Mouse (Mus musculus) left cerebral cortex, postnatal 25 days (tissue): Measurements from ENCODE around the gene Nicn1. TPM values are rescaled to one million over a fixed set of nuclear protein-coding genes. Genes with fewer than 3 reads are reported as not detected.
A peak's percentile ranks its signal among the peaks of the same experiment; 100 is the strongest.
"Not testable (repeated sequence)": the region's sequence is repeated elsewhere in the genome, so short reads cannot be mapped to it uniquely, and the experiment has no call there.

Source experiments
- DNase-seq, 2 experiments: peaks; one replicate each; pipeline ENCODE4 v3.0.0; 2022; ENCODE audit warnings: low spot score in 2 of 2, mixed read lengths in 1 of 2
- intact Hi-C: fragments of 180-260 bp; cut with DNase I; formaldehyde crosslinking; loops from one replicate; pipeline ENCODE4 v1.15.1; 2025
- total RNA-seq, 2 experiments: library from RNA; stranded (reverse); gene quantifications; 2 replicates each; pipeline ENCODE4 v1.2.3; 2021

Gene Nicn1
- total RNA-seq, 2 experiments from 2014 or later = 113 to 121 TPM

DNA sequence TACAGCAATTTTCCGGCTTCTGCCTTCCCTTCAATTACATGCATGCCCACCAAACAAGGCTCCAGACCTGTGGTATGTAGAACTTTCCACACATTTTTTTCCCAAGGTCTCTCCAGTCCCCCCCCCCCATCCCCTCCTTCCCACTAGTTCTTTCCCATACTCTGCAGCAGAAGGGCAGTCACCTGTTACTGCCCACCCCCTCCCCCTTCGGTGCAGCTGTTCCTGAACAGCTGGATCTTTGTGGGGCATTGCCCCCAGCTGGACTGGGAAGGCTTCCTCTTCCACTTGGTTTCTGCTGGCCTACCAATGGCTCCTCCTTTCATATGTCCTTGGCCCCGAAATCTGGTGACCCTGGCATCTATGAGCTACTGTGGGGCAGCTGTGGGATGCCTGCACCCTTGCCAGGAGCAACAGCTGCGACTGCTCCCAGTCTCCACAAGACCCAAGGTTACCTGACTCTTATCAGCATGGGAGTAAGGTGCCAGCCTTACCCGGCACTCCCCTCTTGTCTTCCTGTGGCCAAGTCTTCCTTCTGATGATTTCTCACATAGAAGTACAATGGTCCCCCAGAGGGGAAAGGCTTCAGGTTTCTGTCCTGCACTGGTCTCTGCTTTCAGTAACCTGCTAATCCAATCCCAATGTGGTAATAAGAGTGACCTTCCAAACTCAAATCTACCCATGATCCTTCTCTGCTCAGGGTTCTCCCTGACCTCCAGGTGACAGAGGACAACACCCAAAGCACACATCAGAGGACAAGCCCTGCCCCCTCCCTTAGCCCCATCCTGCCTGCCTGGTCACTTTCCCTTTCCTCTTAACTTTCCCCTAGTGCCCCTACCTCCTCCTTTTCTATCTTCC, 15.5 kb upstream of the Nicn1 start:
- DNase-seq = no peak
- intact Hi-C loops = no loop called here

DNA sequence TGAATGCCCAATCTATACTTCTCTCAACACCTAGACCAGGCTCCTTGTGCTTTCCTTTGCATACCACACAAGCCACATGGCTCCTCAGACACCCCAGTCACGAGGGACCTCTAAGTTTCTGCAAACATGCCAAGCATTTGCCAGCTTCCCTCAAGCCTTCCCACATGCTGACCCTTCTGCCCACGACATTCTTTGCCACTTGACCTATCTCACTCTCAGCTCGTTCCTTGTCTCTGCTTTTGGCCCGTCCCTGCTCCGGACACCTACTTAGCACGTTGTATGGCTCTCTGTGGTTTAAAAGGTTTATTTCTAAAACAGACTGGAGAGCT, 14.9 kb upstream of the Nicn1 start:
- no peak for DNase-seq
- intact Hi-C loops = no loop called here

DNA sequence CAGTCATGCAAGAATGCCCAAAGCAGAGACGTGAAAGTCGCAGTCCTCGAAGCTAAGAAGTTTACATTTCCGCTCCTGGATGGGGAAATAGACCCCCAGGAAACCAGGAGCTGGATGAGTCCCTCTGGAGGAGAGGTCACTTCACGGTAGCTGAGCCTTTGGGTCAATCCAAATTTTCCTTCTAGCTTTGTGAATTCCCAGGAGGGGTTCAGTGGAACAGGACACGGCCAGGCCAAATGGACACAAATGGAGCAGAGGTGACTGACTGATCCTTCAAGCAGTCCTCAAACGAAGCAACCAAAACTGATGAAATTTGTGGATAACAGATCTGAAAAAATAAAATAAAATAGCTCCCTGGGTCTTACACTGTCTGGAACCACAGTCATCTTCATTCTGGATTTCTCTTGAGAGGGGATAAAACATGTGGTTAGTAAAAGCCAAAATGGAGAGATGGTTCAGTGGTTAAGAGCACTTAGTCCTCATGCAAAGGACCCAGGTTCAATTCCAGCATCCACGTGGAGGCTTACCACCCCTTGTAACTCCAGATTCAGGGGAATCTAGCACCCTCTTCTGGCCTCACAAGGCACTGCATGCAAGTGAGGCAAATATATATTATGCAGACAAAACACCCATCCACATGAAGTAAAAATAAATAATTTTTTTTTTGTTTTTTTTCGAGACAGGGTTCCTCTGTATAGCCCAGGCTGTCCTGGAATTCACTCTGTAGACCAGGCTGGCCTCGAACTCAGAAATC, 11.4 kb upstream of the Nicn1 start:
- DNase-seq = no peak
- intact Hi-C loops = no loop called here

DNA sequence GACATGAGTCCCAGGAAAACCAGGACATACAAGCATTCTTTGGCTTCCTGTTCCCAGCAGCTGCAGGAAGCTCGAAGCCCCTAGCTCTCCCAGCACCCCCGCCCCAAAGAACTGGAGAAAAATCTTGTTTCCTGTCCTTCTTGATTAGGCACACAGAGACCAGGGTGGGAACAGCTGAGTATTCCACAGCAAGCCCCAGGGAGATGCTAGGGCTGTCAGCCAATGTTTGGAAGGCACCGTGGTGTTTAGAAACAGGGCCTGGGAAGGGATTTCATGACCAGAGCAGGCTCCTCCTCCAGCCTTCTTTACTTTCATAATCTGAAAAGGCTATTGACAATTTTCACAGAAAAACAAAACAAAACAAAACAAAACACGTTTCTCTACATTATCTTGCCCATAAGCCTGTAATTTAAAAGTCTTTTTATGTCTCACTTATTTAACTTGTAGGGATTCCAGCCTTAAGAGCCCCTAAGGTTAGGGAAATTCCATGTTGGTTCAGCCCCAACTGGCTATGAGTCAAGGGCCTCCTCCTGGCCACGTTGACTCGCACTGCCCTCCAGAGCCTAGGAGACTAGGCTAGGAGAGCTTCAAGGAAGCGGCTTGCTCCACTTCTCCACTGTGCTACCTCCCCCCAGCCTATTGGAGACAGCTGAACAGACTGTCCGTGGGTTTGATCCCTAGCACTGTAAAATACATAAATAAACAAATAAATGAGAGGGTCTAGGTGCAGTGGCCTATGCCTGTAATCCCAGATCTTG, 10.0 kb upstream of the Nicn1 start:
- intact Hi-C loops = loop anchor here (5.0 kb wide), 1 partner anchor 78 kb away; no protein-coding TSS in a partner anchor
- no peak for DNase-seq

DNA sequence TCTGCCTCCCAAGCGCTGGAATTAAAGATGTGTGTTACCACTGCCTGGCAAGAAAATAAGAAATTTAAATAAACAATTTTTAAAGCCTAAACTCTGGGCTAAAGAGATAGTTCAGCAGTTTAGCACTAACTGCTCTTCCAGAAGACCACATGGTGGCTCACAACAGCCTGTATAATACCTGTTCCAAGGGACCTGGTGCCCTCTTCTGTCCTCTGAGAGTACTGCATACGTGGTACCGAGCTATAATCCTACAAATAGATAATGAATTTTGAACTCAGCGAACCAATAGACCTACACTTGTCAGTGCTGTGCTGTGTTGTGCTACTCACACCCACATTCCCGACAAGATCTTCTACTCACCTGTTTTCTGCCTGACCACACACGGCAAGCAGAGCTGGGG, 5.8 kb upstream of the Nicn1 start:
- intact Hi-C loops = loop anchor here (2.0 to 5.0 kb wide), 2 partner anchors 82 to 190 kb away; partner anchors contain the start of gene Apeh
- peak; percentile 62 to 76 for DNase-seq

DNA sequence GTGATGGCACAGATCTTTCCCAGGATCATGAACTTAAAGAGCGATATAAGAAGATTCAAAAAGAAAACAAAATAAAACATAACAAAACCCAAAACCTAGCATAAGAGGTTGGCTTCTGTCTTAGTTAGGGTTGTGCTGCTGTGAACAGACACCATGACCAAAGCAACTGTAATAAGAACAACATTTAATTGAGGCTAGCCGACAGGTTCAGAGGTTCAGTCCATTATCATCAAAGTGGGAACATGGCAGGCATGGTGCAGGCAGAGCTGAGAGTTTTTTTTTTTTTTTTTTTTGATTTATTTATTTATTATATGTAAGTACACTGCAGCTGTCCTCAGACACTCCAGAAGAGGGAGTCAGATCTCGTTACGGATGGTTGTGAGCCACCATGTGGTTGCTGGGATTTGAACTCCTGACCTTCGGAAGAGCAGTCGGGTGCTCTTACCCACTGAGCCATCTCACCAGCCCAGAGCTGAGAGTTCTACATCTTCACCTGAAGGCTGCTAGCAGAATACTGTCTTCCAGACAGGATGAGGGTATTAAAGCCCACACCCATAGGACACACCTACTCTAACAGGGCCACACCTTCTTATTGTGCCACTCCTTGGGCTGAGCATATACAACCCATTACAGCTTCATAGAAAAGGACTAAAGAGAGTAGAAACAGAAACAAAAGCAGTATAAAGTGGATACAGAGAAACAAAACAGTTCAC, 2.5 kb upstream of the Nicn1 start:
- intact Hi-C loops, DNase-seq: not testable (repeated sequence)

DNA sequence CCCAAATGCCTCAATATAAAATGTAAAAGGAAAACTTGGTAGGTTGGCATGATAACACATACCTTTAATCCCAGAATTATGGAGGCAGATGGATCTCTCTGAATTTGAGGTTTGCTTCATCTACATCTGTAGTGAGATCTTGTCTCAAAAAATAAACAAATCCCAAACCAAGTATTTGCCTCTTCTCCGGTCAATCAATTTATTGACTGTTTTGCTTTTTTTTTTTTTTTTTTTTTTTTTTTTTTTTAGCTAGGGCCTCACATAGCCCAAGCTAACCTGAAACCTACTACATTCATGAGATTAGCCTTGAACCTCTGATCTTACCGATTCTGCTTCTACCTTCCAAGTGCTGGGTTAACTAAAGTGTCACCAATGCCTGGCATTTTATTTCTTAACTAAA, 882 bp upstream of the Nicn1 start:
- intact Hi-C loops = no loop called here
- no peak for DNase-seq

DNA sequence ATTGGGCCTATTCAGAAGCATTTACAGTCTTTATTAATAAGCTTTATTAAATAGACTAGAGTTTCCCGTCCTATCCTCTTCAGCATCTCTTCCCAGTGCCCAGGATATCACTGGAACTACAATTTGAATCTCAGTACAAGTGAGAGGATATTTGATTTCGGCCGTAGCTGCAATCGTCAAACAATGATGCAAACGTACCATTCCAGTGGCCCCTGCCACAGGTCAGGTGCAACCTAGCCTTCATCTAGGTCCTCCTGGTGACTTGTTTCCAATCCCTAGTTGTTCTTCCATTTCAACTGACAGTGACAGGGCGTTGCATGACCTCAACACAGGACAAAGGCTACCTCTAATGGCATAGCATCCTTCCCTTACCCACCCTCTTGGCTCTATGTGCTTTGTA, 544 bp downstream of the Nicn1 start:
- intact Hi-C loops = no loop called here
- no peak for DNase-seq

DNA sequence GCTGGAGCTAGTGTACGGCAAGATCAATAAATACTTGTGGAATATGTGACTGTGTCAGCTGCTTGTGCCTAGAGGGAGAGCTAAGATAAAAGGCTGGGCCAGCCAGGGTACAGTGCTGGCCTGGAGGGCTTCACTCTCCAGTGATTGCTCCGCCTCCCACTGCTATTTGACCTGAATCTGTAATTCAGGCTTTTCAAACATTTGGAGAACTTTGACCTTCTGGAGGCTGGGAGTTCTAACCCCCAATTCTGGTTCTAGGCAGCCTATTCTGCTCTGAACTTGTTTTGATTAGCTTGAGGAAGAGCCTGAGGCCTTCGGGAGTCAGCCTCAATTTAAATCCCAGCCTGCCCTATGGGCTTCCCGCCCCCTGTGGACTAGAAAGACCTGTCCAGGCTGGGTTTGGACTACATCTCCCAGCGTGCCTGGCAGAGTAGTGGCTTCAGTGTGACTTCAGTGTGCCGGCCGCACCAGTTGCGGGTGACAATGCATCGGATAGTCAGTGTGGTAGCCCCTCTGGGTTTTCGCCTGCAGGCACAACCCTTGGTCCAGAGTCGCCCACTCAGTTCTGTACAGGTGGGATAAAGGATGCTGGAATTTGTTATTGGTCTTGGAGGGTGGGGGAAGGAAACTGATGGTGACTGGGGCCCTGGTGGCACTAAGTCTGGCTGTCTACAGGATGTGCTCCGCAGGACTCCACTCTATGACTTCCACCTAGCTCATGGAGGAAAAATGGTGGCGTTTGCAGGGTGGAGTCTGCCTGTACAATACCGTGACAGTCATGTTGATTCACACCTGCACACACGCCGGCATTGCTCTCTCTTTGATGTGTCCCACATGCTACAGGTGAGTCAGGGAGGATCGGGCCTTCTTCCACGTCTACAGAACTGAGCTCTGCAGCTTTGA, 6.5 kb downstream of the Nicn1 start, which contains the start of gene Amt:
Gene Amt (plus strand): TSS at position 401 of the 903 bp plus-strand sequence.
- intact Hi-C loops = no loop called here
- peak in 1 of 2 experiments; percentile 39 for DNase-seq

DNA sequence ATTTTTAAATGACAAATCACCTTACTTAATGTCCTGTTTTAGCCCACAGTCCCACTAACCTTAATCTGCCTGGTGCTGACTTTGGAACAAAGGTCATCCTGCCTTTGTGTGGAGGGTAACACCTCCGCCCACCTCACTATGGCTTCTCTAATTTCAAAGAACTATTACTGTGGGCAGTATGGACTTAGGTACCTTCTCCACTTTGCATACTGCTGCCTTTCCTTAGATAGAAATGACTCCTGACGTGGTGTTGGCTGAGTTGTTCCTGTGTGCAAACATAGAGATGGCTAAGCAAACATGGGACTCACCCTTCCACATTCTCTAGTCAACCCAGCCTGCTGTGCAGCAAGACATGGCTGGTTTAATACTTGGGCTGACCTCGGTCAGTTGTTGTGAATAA, 11.6 kb downstream of the Nicn1 start:
- intact Hi-C loops = no loop called here
- DNase-seq = no peak

DNA sequence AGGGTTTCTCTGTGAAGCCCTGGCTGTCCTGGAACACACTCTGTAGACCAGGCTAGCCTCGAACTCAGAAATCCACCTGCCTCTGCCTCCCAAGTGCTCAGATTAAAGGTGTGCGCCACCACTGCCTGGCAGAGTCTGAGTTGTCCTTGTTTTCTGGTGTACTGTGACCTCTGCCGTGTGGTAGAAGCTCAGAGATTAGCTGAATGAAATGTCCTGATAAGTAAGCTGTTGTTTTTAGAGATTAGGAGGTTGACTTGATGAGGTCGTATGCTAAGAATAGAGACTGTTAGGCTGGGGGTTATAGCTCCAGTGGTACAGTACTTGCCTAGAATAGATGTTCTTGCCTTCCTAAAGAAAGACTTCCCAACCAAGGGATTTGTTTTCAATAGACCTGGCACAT, 14.5 kb downstream of the Nicn1 start:
- DNase-seq = no peak
- intact Hi-C loops = no loop called here

DNA sequence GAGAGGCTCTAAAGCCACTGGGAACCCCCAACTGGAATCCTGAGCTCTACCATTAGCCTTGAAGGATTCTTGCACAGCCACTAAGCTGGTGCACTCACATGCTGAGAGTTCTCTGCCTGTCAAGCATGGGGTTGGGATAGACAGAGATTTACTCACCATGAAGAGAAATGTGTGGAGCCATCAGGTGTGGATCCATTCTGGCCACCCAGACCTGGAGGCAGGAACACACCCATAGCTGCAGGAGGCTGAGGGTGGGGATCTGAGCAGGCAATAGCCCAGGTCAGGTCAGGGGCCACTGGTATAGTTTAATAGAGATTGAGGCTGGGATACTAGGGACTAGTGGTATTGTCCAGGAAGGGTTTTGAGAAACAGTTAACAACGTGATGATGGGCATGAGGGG, 14.9 kb downstream of the Nicn1 start:
- no peak for DNase-seq
- intact Hi-C loops = no loop called here

DNA sequence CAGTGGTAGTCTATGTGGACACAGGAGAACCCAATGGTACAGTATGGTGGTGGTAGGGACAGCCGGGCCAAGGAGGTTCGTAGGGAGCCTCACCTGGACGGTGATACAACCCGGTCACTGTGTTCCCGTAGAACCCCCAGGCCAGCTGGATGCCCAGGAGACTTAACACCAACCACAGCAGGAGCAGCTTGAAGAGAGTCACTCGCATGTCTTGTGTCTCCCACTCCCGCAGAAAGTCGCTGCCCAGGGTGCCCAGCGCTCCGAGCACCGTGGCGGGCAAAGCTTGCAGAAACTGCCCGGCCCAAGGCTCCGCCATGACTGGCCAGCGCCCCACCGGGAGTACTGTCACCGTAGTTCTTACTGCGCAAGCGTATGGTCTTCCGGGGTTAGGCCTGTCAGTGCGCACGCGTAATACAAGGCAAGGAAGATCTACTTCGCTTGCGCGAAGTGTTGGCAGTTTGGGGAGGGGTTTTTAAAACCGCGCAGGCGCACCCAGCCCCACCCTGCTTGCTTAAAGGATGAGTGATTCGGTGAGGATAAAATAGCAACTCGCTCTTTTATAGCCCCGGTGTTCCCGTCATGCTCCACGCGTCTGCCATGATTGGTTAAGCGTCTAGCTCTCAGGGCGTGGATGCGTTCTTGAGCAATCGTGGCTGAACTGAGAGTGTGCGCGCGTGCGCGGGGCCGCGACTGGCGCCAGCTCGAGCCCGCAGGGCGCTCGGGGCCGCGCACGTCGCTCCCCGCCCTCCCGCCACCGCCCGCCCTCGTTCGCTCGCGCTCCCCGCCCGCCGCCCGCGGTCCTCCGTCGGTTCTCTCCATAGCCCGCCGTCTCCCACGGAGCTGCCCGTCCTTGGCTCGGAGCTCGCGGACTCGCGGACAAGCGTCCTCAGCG, 15.6 kb downstream of the Nicn1 start, which contains the start of the genes Rhoa and Tcta:
Gene Rhoa (plus strand): TSS at position 501 of the 892 bp plus-strand sequence.
Gene Tcta (minus strand): TSS at position 532 of the 892 bp plus-strand sequence.
- peak; percentile 99 to 100 for DNase-seq
- intact Hi-C loops = loop anchor here (1.0 kb wide), 1 partner anchor 41 kb away; the partner anchor contains the start of gene Usp4

DNA sequence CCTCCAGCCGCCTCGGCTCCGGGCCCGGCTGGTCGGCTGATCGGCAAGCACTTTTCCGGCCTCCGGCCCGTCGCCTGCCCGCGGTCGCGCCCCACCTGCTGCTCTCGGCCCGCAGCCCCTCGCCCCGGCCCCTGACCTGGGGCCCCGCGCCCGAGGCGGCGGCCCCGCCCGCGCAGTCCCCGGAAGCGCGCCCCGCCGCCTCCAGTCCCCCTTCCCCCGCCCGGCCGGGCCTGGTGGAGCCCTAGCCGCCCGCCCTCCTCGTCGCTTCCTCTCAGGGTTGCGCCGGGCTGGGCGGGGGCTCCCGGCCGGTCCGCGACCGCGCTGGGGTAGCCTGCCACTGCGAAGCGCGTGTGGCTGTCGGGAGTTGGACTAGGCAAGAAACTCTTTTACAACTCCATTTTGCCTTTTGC, 16.3 kb downstream of the Nicn1 start:
- DNase-seq = peak in 1 of 2 experiments; percentile 50
- intact Hi-C loops = loop anchor here (1.0 kb wide), 1 partner anchor 41 kb away; the partner anchor contains the start of gene Usp4

DNA sequence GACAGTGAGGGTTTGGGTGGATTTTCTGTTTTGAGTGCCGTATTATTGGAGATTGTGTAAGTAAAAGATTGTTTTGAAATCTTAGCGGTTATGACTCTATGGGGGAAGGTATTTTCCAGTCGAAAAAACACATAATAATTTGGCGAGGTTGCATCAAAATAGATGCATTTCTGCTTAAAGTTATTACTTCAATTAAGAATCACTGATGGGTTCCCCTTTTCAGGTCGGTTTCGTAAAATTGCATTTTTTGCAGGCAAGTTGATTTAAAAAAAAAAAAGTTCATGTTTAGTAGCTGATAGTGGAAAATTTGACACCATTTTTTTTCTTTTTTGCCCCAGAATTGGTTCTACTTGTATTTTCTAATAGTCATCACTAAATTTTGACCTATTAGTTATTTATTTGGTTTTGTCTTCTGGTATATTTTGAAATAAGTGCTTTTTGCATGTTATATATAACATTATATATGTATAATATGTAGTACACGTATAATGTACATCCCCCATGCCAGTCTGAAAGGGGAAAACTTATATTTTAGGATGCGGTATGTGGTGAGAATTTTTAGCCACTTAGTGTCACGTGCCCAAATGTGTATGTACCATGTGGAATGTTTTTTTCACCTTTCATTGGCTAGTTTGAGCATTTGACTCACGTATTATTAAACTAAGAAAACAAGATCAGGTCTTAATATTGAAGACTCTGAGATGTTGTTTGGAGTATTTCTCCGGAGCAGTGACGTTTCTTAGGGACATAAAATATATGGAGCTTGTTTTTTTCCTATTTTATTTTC, 17.0 kb downstream of the Nicn1 start:
- no peak for DNase-seq
- intact Hi-C loops = no loop called here

DNA sequence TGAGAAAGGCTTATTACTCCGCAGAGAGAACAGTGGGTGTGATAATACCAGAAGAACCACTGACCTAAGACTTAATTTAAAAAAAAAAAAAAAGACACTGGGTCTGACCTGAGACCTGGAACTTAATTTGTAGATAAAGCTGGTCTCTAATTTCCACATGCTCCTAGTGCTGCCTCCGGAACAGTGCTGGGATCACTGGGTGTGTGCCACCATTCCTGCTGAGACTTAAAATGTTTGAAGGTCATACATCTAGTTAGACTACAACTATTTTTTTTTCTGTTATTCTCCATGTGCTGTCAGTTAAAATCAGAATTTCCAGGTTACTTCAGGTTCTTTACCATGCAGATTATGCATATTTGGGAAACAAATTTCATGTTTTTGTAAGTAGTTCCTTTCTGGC, 17.9 kb downstream of the Nicn1 start:
- intact Hi-C loops = no loop called here
- DNase-seq = no peak

DNA sequence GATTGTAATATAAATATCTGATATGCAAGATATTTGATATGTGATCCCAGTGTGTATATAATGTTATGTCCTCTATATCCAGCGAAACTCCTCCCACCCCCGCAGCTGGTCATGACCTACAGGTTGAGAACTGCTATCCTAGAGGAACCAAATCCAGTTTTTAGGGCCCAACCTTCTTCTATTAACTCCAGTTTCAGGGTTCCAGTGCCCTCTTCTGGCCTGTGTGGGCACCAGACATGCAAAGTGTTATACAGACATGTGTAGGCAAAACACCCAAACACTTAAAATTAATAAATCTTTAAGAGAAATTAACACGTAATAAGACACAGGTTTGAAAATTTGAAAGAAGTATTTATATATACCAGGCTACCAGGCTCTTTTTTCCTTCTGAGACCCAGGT, 27.3 kb downstream of the Nicn1 start:
- intact Hi-C loops = no loop called here
- no peak for DNase-seq
